Mouse (Mus musculus): ENCODE data around the gene Armcx6. TPM values are rescaled to one million over a fixed set of nuclear protein-coding genes. Genes with fewer than 3 reads are reported as not detected.
"Not testable (repeated sequence)": the region's sequence is repeated elsewhere in the genome, so short reads cannot be mapped to it uniquely, and the experiment has no call there.

Armcx6 gene
- polyA plus RNA-seq, 1 experiment: not detected

DNA sequence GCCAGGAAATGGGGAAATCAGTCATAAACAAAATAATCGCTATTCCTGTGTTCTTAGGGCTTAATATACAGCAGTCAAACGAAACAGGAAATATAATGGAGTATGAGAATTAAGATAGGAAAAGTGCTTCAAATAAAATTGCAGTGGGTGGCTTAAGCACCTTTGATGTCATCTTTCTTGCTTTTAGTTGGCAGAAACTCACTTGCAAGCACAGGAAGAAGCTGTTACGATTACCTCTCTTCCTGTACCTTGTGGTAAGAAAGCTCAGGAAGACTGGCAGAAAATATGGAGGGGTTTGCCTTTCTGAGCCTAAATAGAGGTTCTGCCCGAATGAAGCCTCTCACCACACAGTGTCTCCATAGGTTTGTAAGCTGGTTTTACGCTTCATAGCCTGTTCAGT, 9.4 kb downstream of the Armcx6 start:
- Histone ChIP-seq H3K4me3 (ENCODE audit: insufficient read depth, low read depth, low read length) (no peak overlapping the region), H3K4me1 (ENCODE audit: control insufficient read depth, insufficient read depth, low read length) (no peaks in the 10 kb centered on the region), H3K27ac (ENCODE audit: insufficient read depth, low read depth, low read length) (no peak overlapping the region)
- TF ChIP-seq CTCF (IDR thresholded peaks at IDR 0.05; ENCODE audit: insufficient read depth, low read depth, low read length) (no peak), POLR2A (IDR thresholded peaks at IDR 0.05; ENCODE audit: insufficient read depth, low read depth, low read length) (no peak)
- WGBS: 82% methylated on average over 5 of the region's 5 CpGs

- Histone ChIP-seq H3K4me1 (ENCODE audit: control insufficient read depth, insufficient read depth, low read length) (no peaks in the 10 kb centered on the region), H3K27ac (ENCODE audit: insufficient read depth, low read depth, low read length) (no peak overlapping the region), H3K4me3 (ENCODE audit: insufficient read depth, low read depth, low read length) (no peak overlapping the region)
- no peak for TF ChIP-seq POLR2A (IDR thresholded peaks at IDR 0.05; ENCODE audit: insufficient read depth, low read depth, low read length)
- TF ChIP-seq CTCF (IDR thresholded peaks at IDR 0.05; ENCODE audit: insufficient read depth, low read depth, low read length): no peak
- WGBS: 78% methylated on average over 4 of the region's 4 CpGs
Observed at GRCm38 (mm10) chrX:134739160-134739559, 12.1 kb downstream of the Armcx6 start.

DNA sequence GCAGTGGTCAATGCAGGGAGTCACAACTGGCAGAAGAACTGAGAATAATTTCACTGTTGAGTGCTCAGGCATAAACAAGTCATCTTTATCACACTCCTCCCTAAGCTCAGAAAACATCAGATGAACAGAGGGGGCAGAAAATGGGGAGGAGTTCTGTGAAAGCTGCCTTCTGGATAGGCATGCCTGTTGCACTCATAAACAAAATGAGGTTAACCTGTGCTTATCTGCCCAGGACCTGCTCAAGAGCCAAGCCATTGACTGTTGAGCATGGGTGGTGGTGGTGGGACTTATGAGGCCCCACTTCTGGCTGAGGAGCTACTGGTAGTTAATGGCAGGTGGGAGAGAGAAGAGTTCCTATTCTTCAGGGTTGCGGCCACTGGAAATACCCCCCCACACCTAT, 13.4 kb downstream of the Armcx6 start:
- H3K4me1 ChIP-seq (ENCODE audit: control insufficient read depth, insufficient read depth, low read length): no peaks in the 10 kb centered on the region
- no peak overlapping the region for H3K27ac ChIP-seq (ENCODE audit: insufficient read depth, low read depth, low read length)
- no peak overlapping the region for H3K4me3 ChIP-seq (ENCODE audit: insufficient read depth, low read depth, low read length)
- WGBS: 100% methylated on average over 1 of the region's 1 CpGs
- TF ChIP-seq POLR2A (IDR thresholded peaks at IDR 0.05; ENCODE audit: insufficient read depth, low read depth, low read length) (no peak), CTCF (IDR thresholded peaks at IDR 0.05; ENCODE audit: insufficient read depth, low read depth, low read length) (no peak)

- TF ChIP-seq CTCF (IDR thresholded peaks at IDR 0.05; ENCODE audit: insufficient read depth, low read depth, low read length): no peak
- Histone ChIP-seq H3K27ac (ENCODE audit: insufficient read depth, low read depth, low read length) (no peak overlapping the region), H3K4me3 (ENCODE audit: insufficient read depth, low read depth, low read length) (no peak overlapping the region), H3K4me1 (ENCODE audit: control insufficient read depth, insufficient read depth, low read length) (no peaks in the 10 kb centered on the region)
- 27% methylated on average over 4 of the region's 4 CpGs for WGBS
Observed at GRCm38 (mm10) chrX:134729778-134730177, 21.4 kb downstream of the Armcx6 start.

GRCm38 (mm10) chrX:134723762-134724161, 27.5 kb downstream of the Armcx6 start:
- 46% methylated on average over 2 of the region's 2 CpGs for WGBS
- not testable (repeated sequence) for H3K4me1 ChIP-seq (ENCODE audit: control insufficient read depth, insufficient read depth, low read length); H3K4me3 ChIP-seq (ENCODE audit: insufficient read depth, low read depth, low read length); H3K27ac ChIP-seq (ENCODE audit: insufficient read depth, low read depth, low read length)

DNA sequence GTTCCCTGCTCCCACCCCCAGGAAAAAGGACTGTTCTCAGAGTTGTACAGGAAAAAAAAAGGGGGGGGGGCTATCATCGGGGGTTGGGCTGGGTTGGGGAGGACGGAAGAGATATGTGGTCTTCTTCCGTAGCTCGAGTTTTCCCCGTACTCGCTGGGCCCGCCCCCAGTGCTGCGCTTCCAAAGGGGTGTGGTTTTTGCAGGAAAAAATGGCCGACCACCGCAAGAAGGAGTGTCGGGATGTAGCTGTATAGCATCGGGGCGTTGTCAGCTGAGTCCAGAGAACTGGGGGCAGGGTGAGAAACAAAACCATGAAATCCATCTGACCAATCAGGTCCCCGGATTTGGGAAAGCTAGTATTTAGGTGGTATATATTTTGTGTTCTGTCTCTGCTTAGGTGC, 32.7 kb downstream of the Armcx6 start:
- 14% methylated on average over 14 of the region's 14 CpGs for WGBS
- Histone ChIP-seq H3K27ac (ENCODE audit: insufficient read depth, low read depth, low read length) (peak overlapping the region; percentile 96), H3K4me3 (ENCODE audit: insufficient read depth, low read depth, low read length) (peak overlapping the region; percentile 86), H3K4me1 (ENCODE audit: control insufficient read depth, insufficient read depth, low read length) (no peaks in the 10 kb centered on the region)
- TF ChIP-seq CTCF (IDR thresholded peaks at IDR 0.05; ENCODE audit: insufficient read depth, low read depth, low read length): no peak
- no peak for TF ChIP-seq POLR2A (IDR thresholded peaks at IDR 0.05; ENCODE audit: insufficient read depth, low read depth, low read length)

DNA sequence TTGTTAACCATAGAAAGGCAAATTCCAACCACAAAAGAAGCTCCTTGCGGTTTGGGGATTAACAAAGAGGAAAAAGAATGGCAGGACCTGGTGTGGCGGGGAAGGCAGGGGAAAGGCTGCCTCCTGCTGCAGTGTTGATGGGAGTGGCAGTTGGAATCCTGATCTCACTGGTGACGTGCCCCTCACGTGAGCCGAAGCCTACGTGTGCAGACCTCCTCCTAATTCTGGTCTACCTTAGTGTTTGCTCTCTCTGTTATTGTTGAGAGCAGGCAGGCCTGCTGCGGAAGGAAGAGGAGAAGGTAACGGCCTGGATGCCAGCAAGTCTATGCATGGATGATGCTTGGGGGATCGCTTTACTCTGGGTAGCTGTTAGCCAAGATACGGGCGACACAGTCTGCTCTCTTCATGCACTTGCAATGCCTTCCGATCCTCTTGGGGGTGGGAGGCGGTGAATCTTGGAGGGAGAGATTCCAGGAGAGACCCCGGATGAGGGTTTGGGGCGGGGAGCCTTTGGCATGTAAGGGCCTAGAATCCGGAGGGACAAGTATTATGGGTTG, 33.4 kb downstream of the Armcx6 start, which contains the start of gene Armcx1:
Gene Armcx1, plus strand, starts transcription at position 212 of the 557 bp plus-strand sequence.
- Histone ChIP-seq H3K27ac (ENCODE audit: insufficient read depth, low read depth, low read length) (peak within 1 kb of the TSS; percentile 96), H3K4me3 (ENCODE audit: insufficient read depth, low read depth, low read length) (peak within 1 kb of the TSS; percentile 86), H3K4me1 (ENCODE audit: control insufficient read depth, insufficient read depth, low read length) (no peaks in the 10 kb centered on the region)
- TF ChIP-seq POLR2A (IDR thresholded peaks at IDR 0.05; ENCODE audit: insufficient read depth, low read depth, low read length) (peak; percentile 54; the same call in 1 of the 2 replicates), CTCF (IDR thresholded peaks at IDR 0.05; ENCODE audit: insufficient read depth, low read depth, low read length) (no peak)
- 15% methylated on average over 16 of the region's 16 CpGs for WGBS

- TF ChIP-seq CTCF (IDR thresholded peaks at IDR 0.05; ENCODE audit: insufficient read depth, low read depth, low read length) (no peak), POLR2A (IDR thresholded peaks at IDR 0.05; ENCODE audit: insufficient read depth, low read depth, low read length) (no peak)
- H3K4me1 ChIP-seq (ENCODE audit: control insufficient read depth, insufficient read depth, low read length): no peaks in the 10 kb centered on the region
- H3K4me3 ChIP-seq (ENCODE audit: insufficient read depth, low read depth, low read length): no peak overlapping the region
- 57% methylated on average over 3 of the region's 3 CpGs for WGBS
- H3K27ac ChIP-seq (ENCODE audit: insufficient read depth, low read depth, low read length): no peak overlapping the region
Observed at GRCm38 (mm10) chrX:134716863-134717262, 34.4 kb downstream of the Armcx6 start.

Other genes with a start within 250 kb of the Armcx6 start
- not detected in 2 replicates for gene Timm8a1, start 209.6 kb downstream of the Armcx6 start, polyA plus RNA-seq (2012; ENCODE audit: insufficient read depth, insufficient read length, low replicate concordance, missing spikeins)
- gene Btk, start 167.8 kb downstream of the Armcx6 start, polyA plus RNA-seq (2012; ENCODE audit: insufficient read depth, insufficient read length, low replicate concordance, missing spikeins): not detected in 2 replicates
- gene Rpl36a, start 165.8 kb downstream of the Armcx6 start, polyA plus RNA-seq (2012; ENCODE audit: insufficient read depth, insufficient read length, low replicate concordance, missing spikeins): not detected in 2 replicates
- gene Gla, start 150.3 kb downstream of the Armcx6 start, polyA plus RNA-seq (2012; ENCODE audit: insufficient read depth, insufficient read length, low replicate concordance, missing spikeins): not detected in 2 replicates
- not detected in 2 replicates for gene Hnrnph2, start 150.2 kb downstream of the Armcx6 start, polyA plus RNA-seq (2012; ENCODE audit: insufficient read depth, insufficient read length, low replicate concordance, missing spikeins)
- gene Armcx4, start 64.9 kb downstream of the Armcx6 start, polyA plus RNA-seq (2012; ENCODE audit: insufficient read depth, insufficient read length, low replicate concordance, missing spikeins): not detected in 2 replicates
- not detected in 2 replicates for gene Armcx1, start 33.5 kb downstream of the Armcx6 start, polyA plus RNA-seq (2012; ENCODE audit: insufficient read depth, insufficient read length, low replicate concordance, missing spikeins)
- gene Armcx3, start 5.2 kb upstream of the Armcx6 start, polyA plus RNA-seq (2012; ENCODE audit: insufficient read depth, insufficient read length, low replicate concordance, missing spikeins): not detected in 2 replicates
- gene Armcx2, start 57.8 kb upstream of the Armcx6 start, polyA plus RNA-seq (2012; ENCODE audit: insufficient read depth, insufficient read length, low replicate concordance, missing spikeins): not detected in 2 replicates
- not detected in 2 replicates for gene Nxf2, start 213.3 kb upstream of the Armcx6 start, polyA plus RNA-seq (2012; ENCODE audit: insufficient read depth, insufficient read length, low replicate concordance, missing spikeins)